Mouse (Mus musculus) limb, embryonic 14.5 days (tissue): ENCODE measurements at regions not wholly inside any gene's neighbourhood (a gene's known extent, or its start where the extent isn't known, plus 50 kb on each side); places are given as distances from the start of the nearest gene placed in this dataset.
A peak's percentile ranks its signal among the peaks of the same experiment; 100 is the strongest.

Experiments
- ATAC-seq: fragments of 200-750 bp; cut with Nextera tagmentation; 2 replicates; pipeline ENCODE4 v1.8.0; 2017; ENCODE audit warnings: low read depth, moderate number of reproducible peaks, moderate TSS enrichment; ENCODE audit not compliant: low FRiP score
- DNase-seq: peaks from one replicate; pipeline ENCODE4 v3.0.0-alpha.2; 2015; ENCODE audit warnings: low spot score
- H3K27ac ChIP-seq: fragments of 300-500 bp; sonication (generic); replicated peaks from 2 replicates; pipeline ENCODE4 v1.5.1; 2014; ENCODE audit warnings: low read depth, mild to moderate bottlenecking, low read length, moderate library complexity, mixed read lengths
- H3K27me3 ChIP-seq: fragments of 300-500 bp; sonication (generic); 2 replicates; pipeline ENCODE4 v1.6.1; 2014; ENCODE audit warnings: low read length, mixed read lengths; ENCODE audit not compliant: control insufficient read depth, insufficient read depth
- H3K36me3 ChIP-seq: fragments of 300-500 bp; sonication (generic); 2 replicates; pipeline ENCODE4 v1.6.1; 2014; ENCODE audit warnings: mild to moderate bottlenecking, low read length, moderate library complexity, mixed read lengths; ENCODE audit not compliant: control insufficient read depth, insufficient read depth
- H3K4me1 ChIP-seq: fragments of 300-500 bp; sonication (generic); 2 replicates; pipeline ENCODE4 v1.6.1; 2014; ENCODE audit warnings: antibody characterized with exemption, low read length, mixed read lengths; ENCODE audit not compliant: control insufficient read depth, insufficient read depth
- H3K4me2 ChIP-seq: fragments of 300-500 bp; sonication (generic); replicated peaks from 2 replicates; pipeline ENCODE4 v1.6.1; 2014; ENCODE audit warnings: low read depth, mild to moderate bottlenecking, low read length, moderate library complexity; ENCODE audit not compliant: severe bottlenecking
- H3K4me3 ChIP-seq: fragments of 300-500 bp; sonication (generic); replicated peaks from 2 replicates; pipeline ENCODE4 v1.5.1; 2014; ENCODE audit warnings: low read length
- H3K9ac ChIP-seq: fragments of 300-500 bp; sonication (generic); 2 replicates; pipeline ENCODE4 v1.6.1; 2014; ENCODE audit warnings: mild to moderate bottlenecking, low read depth, low read length, moderate library complexity; ENCODE audit not compliant: severe bottlenecking
- H3K9me3 ChIP-seq: fragments of 300-500 bp; sonication (generic); 2 replicates; pipeline ENCODE4 v1.6.1; 2016; ENCODE audit warnings: low read length; ENCODE audit not compliant: control insufficient read depth
- POLR2A ChIP-seq: fragments of 200-500 bp; IDR thresholded peaks from 2 replicates; pipeline ENCODE4 v1.8.0; 2012; ENCODE audit warnings: inconsistent platforms, mild to moderate bottlenecking, moderate library complexity, borderline replicate concordance; ENCODE audit not compliant: insufficient read depth, insufficient read length; ENCODE audit errors: extremely low read depth
- WGBS: fragments of 180-500 bp; shearing (Covaris S2); extraction: QIAGEN DNeasy Blood & Tissue Kit; methylation state at CpG from one replicate; pipeline ENCODE4 v1.1.7; 2014; 5-methylcytosine and 5-hydroxymethylcytosine counted together

GRCm38 (mm10) chr1:111754263-111754857 is 110.4 kb downstream of the Dsel start:
- H3K4me1 ChIP-seq = no peaks in the 10 kb centered on the region
- no peak for TF ChIP-seq POLR2A
- no peaks in the 10 kb centered on the region for H3K27me3 ChIP-seq
- DNase-seq (no peak), ATAC-seq (no peak)
- H3K9ac ChIP-seq = no peak overlapping the region
- WGBS = 11% methylated on average over 17 of the region's 20 CpGs
- no peak overlapping the region for H3K4me3 ChIP-seq
- H3K4me2 ChIP-seq = peak overlapping the region; percentile 35
- H3K36me3 ChIP-seq = no peaks in the 10 kb centered on the region
- no peaks in the 10 kb centered on the region for H3K9me3 ChIP-seq
- no peak overlapping the region for H3K27ac ChIP-seq
